Mouse (Mus musculus): ENCODE measurements around the gene Lingo3. TPM values are rescaled to one million over a fixed set of nuclear protein-coding genes. Genes with fewer than 3 reads are reported as not detected.
"Not testable (repeated sequence)": the region's sequence is repeated elsewhere in the genome, so short reads cannot be mapped to it uniquely, and the experiment has no call there.

The Lingo3 gene
- total RNA-seq, 2 experiments from 2014 or later: 10.9 to 11.3 TPM

- Histone ChIP-seq H3K4me3 (peak within 1 kb of the TSS; percentile 94), H3K27ac (peak within 1 kb of the TSS; percentile 98)
- DNase-seq: peak; percentile 98
- TF ChIP-seq CTCF (IDR thresholded peaks at IDR 0.05): no peak
- intact Hi-C loops (cut with DNase I): loop anchor here (10.0 kb wide), 1 partner anchor 168 kb away; no protein-coding TSS in a partner anchor
Measured at GRCm38 (mm10) chr10:80826151-80827062, 17.4 kb downstream of the Lingo3 start, which contains the start of gene Oaz1. TSS of gene Oaz1 (plus strand) at chr10:80826656.

GRCm38 (mm10) chr10:80824827-80825226 is 19.0 kb downstream of the Lingo3 start:
- Histone ChIP-seq H3K27ac (peak overlapping the region; percentile 65), H3K4me3 (no peak overlapping the region)
- no peak for TF ChIP-seq CTCF (IDR thresholded peaks at IDR 0.05)
- intact Hi-C loops (cut with DNase I): loop anchor here (10.0 kb wide), 1 partner anchor 170 kb away; no protein-coding TSS in a partner anchor
- no peak for DNase-seq

GRCm38 (mm10) chr10:80823847-80824643 is 19.8 kb downstream of the Lingo3 start:
- TF ChIP-seq CTCF (IDR thresholded peaks at IDR 0.05): no peak
- no peak for DNase-seq
- intact Hi-C loops (cut with DNase I): loop anchor here (2.0 to 10.0 kb wide), 2 partner anchors 53 to 171 kb away; no protein-coding TSS in a partner anchor
- Histone ChIP-seq H3K27ac (peak overlapping the region; percentile 65), H3K4me3 (no peak overlapping the region; the same call in 1 of the 2 replicates)

- intact Hi-C loops (cut with DNase I): loop anchor here (2.0 to 10.0 kb wide), 2 partner anchors 53 to 171 kb away; no protein-coding TSS in a partner anchor
- no peak; the same call in 1 of the 2 replicates for TF ChIP-seq CTCF (IDR thresholded peaks at IDR 0.05)
- no peak overlapping the region for H3K4me3 ChIP-seq
- no peak for DNase-seq
- 0 out of 2 replicates have a peak overlapping the region, but pooled peaks have one; percentile 65 for H3K27ac ChIP-seq
Measured at GRCm38 (mm10) chr10:80823316-80823715, 20.5 kb downstream of the Lingo3 start.

- DNase-seq: peak; percentile 14
- Histone ChIP-seq H3K27ac (no peak overlapping the region), H3K4me3 (no peak overlapping the region)
- TF ChIP-seq CTCF (IDR thresholded peaks at IDR 0.05): no peak
- intact Hi-C loops (cut with DNase I): loop anchor here (2.0 to 10.0 kb wide), 2 partner anchors 54 to 172 kb away; no protein-coding TSS in a partner anchor
Measured at GRCm38 (mm10) chr10:80822528-80822927, 21.3 kb downstream of the Lingo3 start.

- peak; percentile 89 for TF ChIP-seq CTCF (IDR thresholded peaks at IDR 0.05)
- intact Hi-C loops (cut with DNase I): loop anchor here (2.0 to 10.0 kb wide), 2 partner anchors 55 to 173 kb away; no protein-coding TSS in a partner anchor
- no peak overlapping the region for H3K4me3 ChIP-seq
- DNase-seq: peak; percentile 29
- no peak overlapping the region for H3K27ac ChIP-seq
Measured at GRCm38 (mm10) chr10:80821991-80822390, 21.8 kb downstream of the Lingo3 start.

- no peak overlapping the region for H3K4me3 ChIP-seq
- intact Hi-C loops (cut with DNase I): no loop called here
- no peak for DNase-seq
- no peak overlapping the region for H3K27ac ChIP-seq
- no peak for TF ChIP-seq CTCF (IDR thresholded peaks at IDR 0.05)
Measured at GRCm38 (mm10) chr10:80819406-80819805, 24.4 kb downstream of the Lingo3 start.

GRCm38 (mm10) chr10:80818599-80819281 is 25.1 kb downstream of the Lingo3 start:
- DNase-seq: no peak
- intact Hi-C loops (cut with DNase I): no loop called here
- Histone ChIP-seq H3K4me3 (no peak overlapping the region), H3K27ac (no peak overlapping the region)
- no peak for TF ChIP-seq CTCF (IDR thresholded peaks at IDR 0.05)

GRCm38 (mm10) chr10:80817955-80818354 is 25.9 kb downstream of the Lingo3 start:
- H3K27ac ChIP-seq; DNase-seq; H3K4me3 ChIP-seq; intact Hi-C loops (cut with DNase I): not testable (repeated sequence)
- peak; percentile 41 for TF ChIP-seq CTCF (IDR thresholded peaks at IDR 0.05)

GRCm38 (mm10) chr10:80817164-80817563 is 26.7 kb downstream of the Lingo3 start:
- peak; percentile 14 for DNase-seq
- intact Hi-C loops (cut with DNase I): no loop called here
- Histone ChIP-seq H3K27ac (no peak overlapping the region), H3K4me3 (no peak overlapping the region)
- TF ChIP-seq CTCF (IDR thresholded peaks at IDR 0.05): no peak

- DNase-seq: peak; percentile 11
- intact Hi-C loops (cut with DNase I): not testable (repeated sequence)
Measured at GRCm38 (mm10) chr10:80816303-80816702, 27.5 kb downstream of the Lingo3 start.

GRCm38 (mm10) chr10:80814800-80815199 is 29.0 kb downstream of the Lingo3 start:
- Histone ChIP-seq H3K27ac (no peak overlapping the region; the same call in 1 of the 2 replicates), H3K4me3 (no peak overlapping the region)
- TF ChIP-seq CTCF (IDR thresholded peaks at IDR 0.05): peak; percentile 22; the same call in 1 of the 2 replicates
- no peak for DNase-seq
- intact Hi-C loops (cut with DNase I): no loop called here

More at GRCm38 (mm10) chr10:80816303-80816702, 27.5 kb downstream of the Lingo3 start:
- not testable (repeated sequence) for H3K27ac ChIP-seq, H3K4me3 ChIP-seq
